Mouse (Mus musculus): ENCODE results near the gene Rpl34. TPM values are rescaled to one million over a fixed set of nuclear protein-coding genes. Genes with fewer than 3 reads are reported as not detected.

Rpl34 gene
- 621 TPM for polyA plus RNA-seq (2021)

DNA sequence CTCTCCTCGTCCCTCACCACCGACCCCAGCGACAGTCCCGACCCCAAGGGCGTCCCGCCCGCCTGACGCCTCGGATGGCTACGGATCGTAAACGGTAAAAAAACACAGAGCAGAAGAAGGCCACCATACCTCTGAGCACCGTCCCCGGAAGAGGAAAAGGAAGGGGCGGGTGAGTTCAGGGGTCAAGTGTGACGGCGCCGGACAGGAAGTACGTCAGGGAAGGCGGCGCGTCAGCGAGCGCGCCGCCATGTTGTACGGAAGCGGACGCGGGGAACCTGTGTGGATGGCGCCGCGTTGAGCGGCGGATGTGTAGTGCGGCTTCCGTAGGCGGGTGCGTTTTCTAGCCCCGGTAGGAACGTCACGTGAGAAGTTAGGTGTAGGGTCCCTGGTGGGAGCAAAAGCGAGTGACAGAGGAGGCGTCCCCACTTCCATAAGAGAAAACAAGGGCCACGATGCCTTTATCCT, at the start of gene Rpl34:
Gene Rpl34 (minus strand): TSS at position 210 of the 465 bp plus-strand sequence.
- DNase-seq (ENCODE audit: low read depth, low spot score), result peak; percentile 80
- ChIA-PET POLR2A (interaction anchor here (1.3 to 1.4 kb wide), 2 partner anchors 8 to 15 kb away, joined by 4 read pairs; no protein-coding TSS in a partner anchor), CTCF (interaction anchor here (1.2 kb wide), 1 partner anchor 88 kb away, joined by 5 read pairs; no protein-coding TSS in a partner anchor)
- no peak for TF ChIP-seq CTCF (IDR thresholded peaks at IDR 0.05)
- in situ Hi-C loops (cut with MboI; ENCODE audit: low pct_unique_long_range_greater_than_20kb), result no loop called here
- no peaks in the 10 kb centered on the region for H3K27me3 ChIP-seq
- peak; percentile 94 for ATAC-seq

DNA sequence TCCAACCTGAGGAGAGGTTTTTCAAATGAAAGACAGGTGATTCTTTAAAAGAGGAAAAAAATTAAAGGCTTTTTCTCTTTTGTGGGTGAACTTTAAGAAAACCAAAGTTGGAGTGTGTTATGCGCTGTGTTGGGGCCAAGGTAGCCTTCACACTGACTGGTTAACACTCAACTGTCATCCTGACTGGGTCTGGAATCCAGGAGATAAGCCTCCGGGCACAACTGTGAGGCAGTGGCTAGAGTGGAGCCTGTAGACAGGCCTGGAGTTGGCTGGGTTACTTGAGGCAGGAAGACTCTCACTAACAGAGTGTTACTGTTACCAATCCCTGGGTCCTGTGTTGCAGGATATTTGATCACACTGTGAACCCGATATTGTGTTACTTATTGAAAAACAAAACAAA, 38.0 kb upstream of the Rpl34 start:
- CTCF ChIA-PET, result interaction anchor here (1.0 kb wide), 1 partner anchor 469 kb away, joined by 3 read pairs; no protein-coding TSS in a partner anchor
- ATAC-seq (no peak), DNase-seq (ENCODE audit: low read depth, low spot score) (no peak)
- H3K27me3 ChIP-seq, result no peaks in the 10 kb centered on the region
- POLR2A ChIA-PET, result no interaction called here
- no peak for TF ChIP-seq CTCF (IDR thresholded peaks at IDR 0.05)
- in situ Hi-C loops (cut with MboI; ENCODE audit: low pct_unique_long_range_greater_than_20kb), result loop anchor here (10.0 kb wide), 1 partner anchor 467 kb away; no protein-coding TSS in a partner anchor

GRCm38 (mm10) chr3:130764091-130764490, 33.9 kb upstream of the Rpl34 start:
- no peaks in the 10 kb centered on the region for H3K27me3 ChIP-seq
- DNase-seq (ENCODE audit: low read depth, low spot score) (no peak), ATAC-seq (no peak)
- in situ Hi-C loops (cut with MboI; ENCODE audit: low pct_unique_long_range_greater_than_20kb), result loop anchor here (10.0 kb wide), 1 partner anchor 471 kb away; no protein-coding TSS in a partner anchor
- ChIA-PET POLR2A (interaction anchor here (1.8 kb wide), 1 partner anchor 11 kb away, joined by 4 read pairs; no protein-coding TSS in a partner anchor), CTCF (interaction anchor here (1.2 to 2.6 kb wide), 5 partner anchors 18 to 474 kb away, joined by 3 to 8 read pairs (median 3); no protein-coding TSS in a partner anchor)
- no peak for TF ChIP-seq CTCF (IDR thresholded peaks at IDR 0.05)

DNA sequence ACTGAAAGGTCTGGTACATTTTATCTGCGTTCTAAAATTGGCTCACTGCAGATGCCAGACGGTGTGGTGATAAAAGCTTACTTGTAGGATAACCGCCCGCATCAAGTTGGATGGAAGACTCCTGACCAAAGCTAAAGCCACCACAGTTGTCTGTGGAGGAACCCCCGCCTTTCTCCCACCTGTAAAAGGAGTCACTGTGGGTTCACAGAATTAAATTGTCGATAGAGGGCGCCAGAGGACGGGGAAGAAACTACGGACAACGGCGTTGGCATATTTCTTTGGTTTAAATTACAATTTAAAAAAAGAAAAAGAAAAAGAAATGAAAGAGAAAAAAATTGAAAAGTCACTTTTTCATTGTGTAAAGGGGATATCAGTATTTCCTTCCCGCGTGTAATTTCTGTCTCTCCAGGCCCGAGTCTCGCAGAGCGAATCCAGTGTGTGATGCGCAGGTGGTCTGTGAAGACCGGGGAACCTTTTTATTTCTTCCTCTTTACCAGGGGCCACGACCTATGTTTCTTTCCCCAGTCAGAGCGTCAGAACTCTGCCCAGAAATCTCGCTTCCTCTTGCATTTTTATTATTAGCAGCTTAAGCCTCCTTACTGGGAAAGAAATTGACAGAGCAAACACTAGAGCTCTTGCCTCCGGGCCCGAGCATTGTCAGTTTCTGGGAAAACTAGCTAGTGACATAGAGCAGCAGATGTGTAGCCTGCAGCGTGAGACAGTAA, 30.7 kb upstream of the Rpl34 start:
- no peaks in the 10 kb centered on the region for H3K27me3 ChIP-seq
- in situ Hi-C loops (cut with MboI; ENCODE audit: low pct_unique_long_range_greater_than_20kb), result loop anchor here (10.0 kb wide), 1 partner anchor 474 kb away; no protein-coding TSS in a partner anchor
- TF ChIP-seq CTCF (IDR thresholded peaks at IDR 0.05), result peak; percentile 95
- DNase-seq (ENCODE audit: low read depth, low spot score) (no peak), ATAC-seq (no peak)
- CTCF ChIA-PET, result interaction anchor here (0.6 to 4.3 kb wide), 16 partner anchors 10 to 485 kb away, joined by 3 to 32 read pairs (median 4); partner anchors contain the start of gene Ostc
- POLR2A ChIA-PET, result interaction anchor here (0.6 kb wide), 1 partner anchor 381 kb away, joined by 3 read pairs; no protein-coding TSS in a partner anchor

DNA sequence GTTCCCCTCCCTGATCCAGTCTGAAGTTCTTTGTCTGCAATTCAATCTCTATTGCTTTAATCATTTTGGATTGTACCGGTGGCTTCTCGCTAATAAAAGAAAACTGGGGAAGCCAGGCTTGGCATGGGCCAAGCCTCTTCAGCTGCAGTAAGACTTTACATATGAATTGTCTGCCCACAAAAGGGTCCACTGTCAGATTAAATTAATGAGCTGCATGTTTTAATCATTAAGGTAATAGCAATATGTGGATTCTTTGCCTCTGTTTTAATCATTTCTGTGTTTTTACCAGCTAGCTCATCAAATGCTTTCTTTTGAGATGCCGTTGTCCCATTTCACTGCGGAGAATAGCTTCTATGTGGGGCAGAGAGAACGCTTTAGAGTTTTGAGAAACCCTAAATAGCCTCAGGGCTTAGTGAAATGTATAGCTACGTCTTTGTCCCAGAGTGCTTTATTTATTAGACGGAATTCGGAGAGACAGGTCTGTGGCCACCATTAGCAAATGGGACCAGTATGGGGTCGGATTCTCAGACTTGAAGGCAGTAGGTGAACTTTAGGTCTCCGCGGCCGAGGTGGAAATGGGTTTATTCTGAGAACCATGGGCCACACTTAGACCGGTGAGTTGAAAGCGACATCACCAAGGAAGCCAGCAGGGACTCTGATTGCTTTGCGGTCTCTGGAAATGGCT, 28.1 kb upstream of the Rpl34 start:
- POLR2A ChIA-PET, result interaction anchor here (0.5 to 1.6 kb wide), 3 partner anchors 9 to 373 kb away, joined by 3 to 4 read pairs (median 4); no protein-coding TSS in a partner anchor
- no peak for DNase-seq (ENCODE audit: low read depth, low spot score)
- in situ Hi-C loops (cut with MboI; ENCODE audit: low pct_unique_long_range_greater_than_20kb), result no loop called here
- H3K27me3 ChIP-seq, result no peaks in the 10 kb centered on the region
- no peak for ATAC-seq
- CTCF ChIA-PET, result interaction anchor here (0.8 to 2.4 kb wide), 8 partner anchors 8 to 527 kb away, joined by 3 to 12 read pairs (median 4); no protein-coding TSS in a partner anchor
- no peak for TF ChIP-seq CTCF (IDR thresholded peaks at IDR 0.05)

GRCm38 (mm10) chr3:130757117-130757852, 27.1 kb upstream of the Rpl34 start:
- TF ChIP-seq CTCF (IDR thresholded peaks at IDR 0.05), result no peak
- POLR2A ChIA-PET, result interaction anchor here (0.6 to 1.6 kb wide), 3 partner anchors 8 to 559 kb away, joined by 3 to 4 read pairs (median 4); no protein-coding TSS in a partner anchor
- in situ Hi-C loops (cut with MboI; ENCODE audit: low pct_unique_long_range_greater_than_20kb), result no loop called here

GRCm38 (mm10) chr3:130749206-130749605, 19.0 kb upstream of the Rpl34 start:
- TF ChIP-seq CTCF (IDR thresholded peaks at IDR 0.05), result no peak
- ChIA-PET CTCF (interaction anchor here (1.5 to 1.7 kb wide), 2 partner anchors 11 to 488 kb away, joined by 3 to 4 read pairs; no protein-coding TSS in a partner anchor), POLR2A (interaction anchor here (1.2 kb wide), 1 partner anchor 9 kb away, joined by 4 read pairs; no protein-coding TSS in a partner anchor)
- peaks cover 8% of the 10 kb centered on the region for H3K27me3 ChIP-seq
- in situ Hi-C loops (cut with MboI; ENCODE audit: low pct_unique_long_range_greater_than_20kb), result no loop called here
- DNase-seq (ENCODE audit: low read depth, low spot score), result no peak
- no peak for ATAC-seq

More at GRCm38 (mm10) chr3:130757117-130757852, 27.1 kb upstream of the Rpl34 start:
- ATAC-seq, result no peak
- no peak for DNase-seq (ENCODE audit: low read depth, low spot score)
- H3K27me3 ChIP-seq, result no peaks in the 10 kb centered on the region
- CTCF ChIA-PET, result interaction anchor here (0.8 to 2.4 kb wide), 8 partner anchors 9 to 528 kb away, joined by 3 to 12 read pairs (median 4); no protein-coding TSS in a partner anchor

DNA sequence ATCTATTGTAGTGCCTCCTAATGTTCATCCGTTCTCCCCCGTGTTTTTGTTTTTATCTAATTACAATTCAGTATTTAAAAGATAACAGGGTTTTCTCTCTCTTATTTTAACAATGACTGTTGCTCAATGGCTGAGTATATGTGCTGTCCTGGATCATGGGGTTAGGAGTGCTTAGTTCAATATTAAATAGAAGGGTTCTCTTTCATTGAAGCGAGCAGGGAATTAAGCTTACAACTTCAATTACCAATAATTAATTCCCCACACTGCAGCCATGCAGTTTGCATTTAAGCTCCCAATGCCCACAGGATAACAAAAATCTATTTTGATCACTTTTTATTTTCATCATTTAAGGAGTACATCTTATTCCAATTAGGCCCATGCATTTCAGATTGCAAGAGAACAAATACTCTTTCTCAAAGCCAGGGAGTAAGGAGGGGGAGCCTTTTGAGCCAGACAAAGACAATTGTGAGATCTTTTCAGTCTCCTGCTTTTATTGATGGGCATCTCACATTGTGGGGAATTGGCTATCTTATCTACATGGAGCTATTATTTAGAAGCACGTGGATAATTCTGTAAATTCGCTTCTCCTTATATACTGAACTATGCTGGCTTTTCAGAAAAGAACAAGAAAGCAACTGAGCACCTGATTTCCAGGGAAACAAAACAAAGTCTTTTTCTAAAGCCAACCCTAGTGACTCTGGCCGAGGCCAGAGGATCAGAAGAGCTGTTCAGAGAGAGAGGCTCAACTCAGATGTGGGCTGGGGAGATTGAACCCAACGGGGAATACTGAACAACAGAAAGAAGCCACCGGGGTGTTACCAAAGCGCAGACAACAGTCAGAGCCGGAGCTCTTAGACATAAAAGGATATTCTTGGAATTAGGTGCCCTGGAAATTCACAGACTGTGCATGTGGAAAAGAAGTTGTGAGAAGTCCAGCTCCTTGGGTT, 16.7 kb upstream of the Rpl34 start:
- CTCF ChIA-PET, result interaction anchor here (0.9 to 1.6 kb wide), 4 partner anchors 11 to 492 kb away, joined by 4 to 5 read pairs (median 4); no protein-coding TSS in a partner anchor
- no peak for ATAC-seq
- no peak for TF ChIP-seq CTCF (IDR thresholded peaks at IDR 0.05)
- POLR2A ChIA-PET, result interaction anchor here (0.7 kb wide), 1 partner anchor 99 kb away, joined by 5 read pairs; no protein-coding TSS in a partner anchor
- in situ Hi-C loops (cut with MboI; ENCODE audit: low pct_unique_long_range_greater_than_20kb), result no loop called here
- no peak for DNase-seq (ENCODE audit: low read depth, low spot score)
- peaks cover 8% of the 10 kb centered on the region for H3K27me3 ChIP-seq

Data from Patski (cell line).